Mouse (Mus musculus) layer of hippocampus, adult 9-11 months (tissue): ENCODE results near the gene Zdhhc4.

Experiments used
- DNase-seq: peaks from one replicate; pipeline ENCODE4 v3.0.0; 2022

The Zdhhc4 gene

DNA sequence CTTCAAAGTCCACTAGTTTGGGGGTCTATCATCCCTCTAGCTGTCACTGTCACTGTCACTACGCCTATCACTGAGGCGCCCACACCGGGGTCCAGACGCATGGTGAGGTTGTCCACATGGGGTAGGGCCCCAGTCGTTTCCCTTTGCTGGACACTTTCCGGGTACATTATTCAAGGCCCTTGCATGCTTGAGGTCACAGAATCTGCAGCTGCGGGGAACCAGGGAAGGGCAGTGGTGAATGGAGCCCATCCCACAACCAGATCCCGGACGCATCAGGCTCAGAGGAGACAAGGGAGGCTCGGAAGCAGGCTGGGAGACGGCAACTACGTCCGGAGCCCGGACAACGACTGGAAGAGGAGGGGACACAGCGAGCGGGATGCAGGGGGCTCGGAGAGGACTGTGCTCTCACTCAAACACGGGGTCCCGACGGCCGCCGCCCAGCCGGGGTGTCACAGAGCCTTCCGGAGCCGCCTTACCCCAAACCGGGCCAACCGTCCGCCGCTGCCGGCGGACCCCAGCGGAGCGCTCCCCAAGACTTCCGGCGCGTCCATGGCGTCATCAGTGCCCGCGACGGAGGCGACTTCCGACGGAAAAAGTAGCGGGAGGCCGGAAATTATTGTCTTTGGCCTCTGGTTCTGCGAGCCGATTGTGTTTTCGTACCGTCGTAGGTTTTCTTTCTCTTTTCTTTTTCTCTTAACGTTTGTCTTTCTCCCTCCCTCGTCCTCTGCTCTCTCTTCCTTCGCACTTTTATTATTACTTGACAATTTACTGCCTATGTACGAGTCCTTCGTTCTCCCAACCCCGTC, at the start of gene Zdhhc4:
TSS of gene Zdhhc4 (minus strand) at position 567 of the 806 bp plus-strand sequence.
- peak; percentile 85 for DNase-seq

- DNase-seq, result no peak
Measured at GRCm38 (mm10) chr5:143376156-143376555, 47.1 kb upstream of the Zdhhc4 start.

DNA sequence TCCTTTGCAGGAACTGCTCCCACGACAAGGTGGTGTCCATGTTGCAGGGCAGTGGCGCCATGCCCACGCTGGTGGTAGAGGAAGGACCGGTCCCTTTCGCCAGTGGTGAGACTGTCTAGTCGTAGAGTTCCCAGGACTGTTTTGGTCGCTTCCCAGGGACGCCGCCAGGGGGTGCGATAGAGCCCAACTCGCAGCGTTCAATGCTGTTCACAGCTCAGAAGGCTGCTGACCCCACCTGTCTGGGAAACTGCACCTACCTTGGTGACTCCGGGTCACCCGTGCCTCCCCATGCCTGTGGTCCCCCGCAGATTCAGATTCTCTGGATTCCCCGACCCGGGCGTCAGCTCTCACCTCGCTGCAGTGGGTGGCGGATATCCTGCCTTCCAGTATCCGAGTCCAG, 46.2 kb upstream of the Zdhhc4 start:
- DNase-seq, result no peak

GRCm38 (mm10) chr5:143372818-143373217, 43.8 kb upstream of the Zdhhc4 start:
- DNase-seq, result no peak

DNA sequence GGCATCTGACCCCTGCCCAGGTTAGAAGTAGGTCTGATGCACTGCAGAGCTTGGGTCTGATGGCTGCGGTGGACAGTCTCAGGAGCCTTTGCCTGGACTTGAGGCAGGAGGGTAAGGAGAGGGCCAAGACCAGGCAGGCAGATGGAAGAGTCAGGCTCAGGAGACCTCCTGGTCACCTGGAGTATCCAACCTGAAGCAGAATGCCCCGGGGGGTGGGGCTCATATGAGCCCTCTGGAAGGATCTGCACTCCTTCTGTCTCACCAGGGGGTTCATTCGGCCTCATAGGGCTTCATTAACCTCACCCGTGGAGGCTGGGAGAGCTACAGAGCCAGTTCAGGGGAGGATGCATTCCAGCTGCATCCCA, 42.1 kb upstream of the Zdhhc4 start:
- no peak for DNase-seq

DNA sequence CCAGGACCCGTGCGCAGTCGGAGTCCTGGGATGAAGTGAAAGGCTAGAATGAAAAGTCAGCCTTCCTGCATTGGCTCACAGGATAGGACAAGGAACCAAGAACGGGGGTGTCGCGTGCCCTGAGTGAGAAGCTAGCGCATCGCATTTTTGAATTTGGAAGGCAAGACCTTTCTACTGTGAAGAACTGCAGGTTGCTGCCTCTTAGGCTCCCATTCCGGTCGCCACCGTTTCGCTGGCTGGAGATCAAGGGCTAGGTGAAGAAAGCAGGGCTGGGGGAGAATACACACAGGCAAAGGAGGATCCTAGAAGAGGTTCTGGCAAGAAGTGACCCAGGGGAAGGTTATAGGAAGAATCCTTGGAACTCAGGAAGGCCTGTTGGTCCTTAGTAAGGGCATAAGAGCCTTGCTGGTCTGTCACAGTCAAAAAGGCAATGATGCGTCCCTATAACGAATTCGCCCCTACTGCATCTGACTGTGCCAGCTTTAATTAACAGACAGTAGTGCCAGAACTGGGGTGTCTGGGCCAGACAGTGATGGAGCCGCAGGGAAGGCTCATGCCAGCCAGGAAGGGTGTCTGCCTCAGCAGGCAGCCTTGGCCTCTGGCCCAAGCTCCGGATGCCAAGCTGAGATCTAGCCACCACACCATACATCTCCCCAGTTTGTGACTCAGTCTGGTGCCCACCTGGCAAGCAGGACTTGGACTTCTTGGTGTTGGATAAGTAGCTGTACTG, 41.5 kb upstream of the Zdhhc4 start:
- DNase-seq, result no peak

GRCm38 (mm10) chr5:143369611-143370255, 40.7 kb upstream of the Zdhhc4 start:
- DNase-seq, result no peak

DNA sequence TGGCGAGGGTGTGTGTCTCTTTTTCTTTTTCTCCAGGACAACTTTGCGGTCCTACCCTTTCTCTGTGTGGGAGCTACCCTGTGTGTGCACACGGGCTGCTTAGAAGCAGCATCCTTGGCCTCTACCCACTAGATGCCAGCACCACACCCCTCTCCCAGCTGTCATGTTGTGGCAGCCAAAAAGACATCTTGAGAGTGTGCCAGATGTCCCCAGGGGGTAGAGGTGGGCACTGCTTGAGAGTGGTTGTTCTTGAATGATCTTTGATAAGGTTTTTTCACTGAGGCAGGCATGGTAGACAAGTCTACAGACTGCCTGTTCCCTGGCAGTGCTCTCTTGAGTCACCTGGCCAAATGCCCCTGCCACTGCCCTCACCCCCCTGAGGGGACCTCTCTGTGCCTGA, 38.9 kb upstream of the Zdhhc4 start:
- DNase-seq, result no peak

- no peak for DNase-seq
Measured at GRCm38 (mm10) chr5:143363678-143364615, 34.9 kb upstream of the Zdhhc4 start.

GRCm38 (mm10) chr5:143361428-143361827, 32.4 kb upstream of the Zdhhc4 start:
- no peak for DNase-seq

GRCm38 (mm10) chr5:143360000-143360399, 30.9 kb upstream of the Zdhhc4 start:
- DNase-seq, result no peak

GRCm38 (mm10) chr5:143359263-143359662, 30.2 kb upstream of the Zdhhc4 start:
- DNase-seq, result no peak

GRCm38 (mm10) chr5:143357564-143357963, 28.5 kb upstream of the Zdhhc4 start:
- DNase-seq, result no peak

DNA sequence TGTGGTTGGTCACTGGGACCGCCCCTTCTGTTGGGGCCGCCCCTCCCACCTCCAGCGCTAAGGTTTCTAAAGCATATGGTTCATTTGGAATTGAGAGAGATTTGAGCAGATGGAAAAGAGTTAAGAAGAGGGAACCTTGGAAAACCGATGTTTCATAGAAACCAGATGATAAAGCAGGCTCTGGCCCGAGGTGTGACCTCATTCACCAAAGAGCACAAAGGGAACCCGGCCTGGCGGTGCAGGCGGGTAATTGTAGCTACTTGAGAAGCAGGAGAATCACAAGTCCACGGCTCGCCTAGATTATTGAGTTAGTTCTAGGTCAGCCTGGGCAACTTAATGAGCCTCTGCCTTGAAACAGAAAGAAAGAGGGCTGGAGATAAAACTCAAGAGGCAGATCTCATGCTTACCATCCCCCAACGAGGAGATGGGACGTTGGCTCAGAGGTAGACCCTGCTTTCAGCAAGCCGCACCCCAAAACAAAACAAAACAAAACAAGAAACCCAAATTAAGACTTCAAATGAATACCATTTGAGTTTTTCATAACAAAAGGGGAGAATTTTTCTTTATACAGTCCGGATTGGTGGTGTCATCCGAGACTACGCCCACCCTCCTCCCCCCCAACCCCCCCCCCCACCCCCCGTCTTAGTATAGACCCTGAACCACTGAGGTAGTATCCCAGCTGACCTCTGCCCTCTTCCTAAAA, 27.8 kb upstream of the Zdhhc4 start, which contains the start of gene Grid2ip:
TSS of gene Grid2ip (plus strand) at position 653 of the 703 bp plus-strand sequence.
- DNase-seq, result no peak

GRCm38 (mm10) chr5:143356017-143356416, 27.0 kb upstream of the Zdhhc4 start:
- no peak for DNase-seq

GRCm38 (mm10) chr5:143346367-143346766, 17.3 kb upstream of the Zdhhc4 start:
- DNase-seq, result no peak

DNA sequence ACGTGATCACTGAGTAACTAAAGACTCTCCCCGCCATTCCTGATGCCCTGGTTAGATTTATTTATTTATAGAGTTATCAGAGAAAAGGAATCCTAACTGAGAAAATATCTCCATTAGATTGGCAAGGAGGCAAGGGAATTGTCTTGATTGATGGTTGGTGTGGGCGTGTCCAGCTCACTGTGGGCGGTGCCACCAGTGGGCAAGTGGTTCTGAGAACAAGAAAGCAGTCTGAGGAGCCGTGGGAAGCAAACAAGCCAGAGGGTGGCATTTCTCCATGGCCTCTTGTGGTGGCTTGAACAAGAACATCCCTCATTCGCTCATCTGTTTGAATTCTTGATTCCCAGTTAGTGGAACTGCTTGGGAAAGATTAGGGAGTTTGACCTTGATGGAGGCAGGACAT, 10.5 kb upstream of the Zdhhc4 start:
- DNase-seq, result no peak

GRCm38 (mm10) chr5:143336559-143336958, 7.5 kb upstream of the Zdhhc4 start:
- DNase-seq, result no peak

DNA sequence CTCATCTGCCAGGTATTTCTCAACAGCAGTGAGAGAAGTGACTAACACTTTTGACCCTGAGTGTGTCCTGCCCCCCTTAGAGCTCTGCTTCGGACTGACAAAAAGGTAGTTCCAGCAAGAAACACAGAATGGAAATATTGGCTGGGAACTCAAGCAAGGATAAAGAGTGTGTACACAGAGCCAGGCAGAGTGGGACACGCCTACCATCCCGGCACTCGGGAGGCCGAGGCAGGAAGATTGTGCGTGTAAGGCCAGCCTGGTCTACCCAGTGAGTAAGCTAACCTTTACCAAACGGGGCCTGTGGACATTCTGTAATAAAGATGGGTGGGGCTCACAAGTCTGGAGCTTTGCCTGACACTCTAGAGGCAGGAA, 6.0 kb upstream of the Zdhhc4 start:
- DNase-seq, result no peak

GRCm38 (mm10) chr5:143334418-143335088, 5.5 kb upstream of the Zdhhc4 start:
- DNase-seq, result no peak

DNA sequence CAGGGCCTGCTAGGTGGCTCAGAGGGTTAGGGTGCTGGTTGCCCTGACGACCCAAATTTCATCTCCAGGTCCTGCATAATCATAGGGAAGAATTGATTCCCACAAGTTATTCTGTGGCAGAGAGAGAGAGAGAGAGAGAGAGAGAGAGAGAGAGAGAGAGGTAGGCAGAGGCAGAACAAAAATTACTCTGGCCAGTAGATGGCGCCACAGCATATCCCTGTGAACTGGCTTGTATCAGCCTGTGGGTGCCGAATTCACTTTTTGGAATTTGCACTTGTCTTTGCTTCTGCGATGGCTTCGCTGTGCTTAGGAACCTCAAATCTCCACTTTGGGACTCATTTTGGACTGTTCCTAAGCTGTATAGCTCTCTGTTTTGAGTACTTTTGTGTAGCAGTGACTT, 4.8 kb upstream of the Zdhhc4 start:
- peak; percentile 84 for DNase-seq

DNA sequence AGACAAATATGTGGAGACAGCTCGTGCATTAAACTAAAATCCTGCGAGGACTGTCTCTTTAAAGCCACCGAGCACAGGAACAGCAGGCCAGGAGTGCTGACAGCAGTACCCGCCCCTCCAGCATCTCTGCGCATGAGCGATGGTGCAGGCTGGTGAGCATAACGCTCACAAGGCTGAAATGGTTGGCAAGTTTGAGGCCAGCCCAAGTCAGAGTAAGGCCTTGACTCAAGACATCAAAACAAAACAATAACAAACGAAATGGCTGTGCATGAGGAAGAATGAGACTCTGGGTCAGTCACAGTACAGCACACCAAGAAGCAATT, 11.8 kb downstream of the Zdhhc4 start:
- no peak for DNase-seq
